Mouse (Mus musculus): ENCODE results near the gene Wls. TPM values are rescaled to one million over a fixed set of nuclear protein-coding genes. Genes with fewer than 3 reads are reported as not detected.
A peak's percentile ranks its signal among the peaks of the same experiment; 100 is the strongest.

The Wls gene
- total RNA-seq (2015; ENCODE audit: low replicate concordance) (5.4 and 6.5 TPM in 2 replicates), total RNA-seq (2017; ENCODE audit: low replicate concordance) (2.0 and 6.7 TPM in 2 replicates)

DNA sequence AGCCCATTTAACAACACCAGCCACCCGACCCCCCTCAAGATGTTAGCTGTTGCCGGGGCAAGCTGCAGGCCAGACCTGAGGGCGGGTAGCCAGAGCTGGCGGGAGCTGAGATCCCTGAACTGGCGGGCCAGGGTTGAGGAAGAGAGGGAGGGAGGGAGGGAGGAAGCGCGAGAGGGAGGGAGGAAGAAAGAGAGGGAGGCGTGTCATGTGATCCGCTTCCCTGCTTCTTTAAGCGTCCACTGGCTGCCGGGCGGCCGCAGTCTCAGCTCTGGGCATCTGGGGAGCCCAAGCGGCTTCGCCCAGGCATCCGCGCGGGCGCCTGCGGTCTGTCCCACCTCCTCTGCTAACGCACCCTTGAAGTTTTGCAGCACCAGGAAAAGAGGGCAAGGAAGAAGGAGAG is at the start of gene Wls:
Gene Wls (plus strand): TSS at position 192 of the 400 bp plus-strand sequence.
- ATAC-seq (replicated peaks; ENCODE audit: low FRiP score, poor library complexity, severe bottlenecking): 0 out of 2 replicates have a peak, but pooled peaks have one; percentile 21

DNA sequence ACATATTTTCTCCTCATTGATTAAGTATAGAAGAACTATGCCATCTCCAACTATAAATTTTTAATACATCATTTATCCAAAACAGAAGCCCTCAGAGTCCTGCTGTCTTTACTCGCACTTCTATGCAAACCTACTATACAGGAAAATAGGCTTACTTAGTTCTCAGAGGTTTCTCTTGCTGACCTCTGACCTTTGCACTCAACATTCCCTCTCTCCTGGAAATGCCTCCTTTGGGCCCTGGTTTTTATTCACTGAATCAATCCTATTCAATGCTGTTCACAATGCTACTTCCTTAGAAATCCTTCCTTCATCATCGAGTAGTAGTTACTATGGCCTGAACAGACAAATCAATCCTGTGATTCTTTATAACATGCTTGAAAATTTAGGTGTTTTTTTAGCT is 49.7 kb upstream of the Wls start:
- ATAC-seq (replicated peaks; ENCODE audit: low FRiP score, poor library complexity, severe bottlenecking): no peak

DNA sequence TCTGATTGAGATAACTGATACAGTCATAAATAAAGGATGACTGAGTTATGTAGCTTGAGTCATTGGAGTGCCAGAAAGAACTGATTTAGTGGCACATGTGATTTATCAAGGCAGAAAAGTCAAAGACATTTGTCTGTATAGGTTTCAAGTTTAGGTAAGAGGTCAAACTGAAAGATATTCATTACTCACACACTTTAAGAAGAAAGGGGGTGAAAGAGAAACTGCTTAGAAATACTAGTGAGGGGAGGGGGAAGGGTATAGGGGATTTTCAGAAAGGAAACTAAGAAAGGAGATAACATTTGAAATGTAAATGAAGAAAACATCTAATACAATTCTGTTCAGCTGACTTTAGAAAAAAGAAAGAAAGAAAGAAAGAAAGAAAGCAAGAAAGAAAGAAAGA is 7.9 kb upstream of the Wls start:
- ATAC-seq (replicated peaks; ENCODE audit: low FRiP score, poor library complexity, severe bottlenecking): no peak

DNA sequence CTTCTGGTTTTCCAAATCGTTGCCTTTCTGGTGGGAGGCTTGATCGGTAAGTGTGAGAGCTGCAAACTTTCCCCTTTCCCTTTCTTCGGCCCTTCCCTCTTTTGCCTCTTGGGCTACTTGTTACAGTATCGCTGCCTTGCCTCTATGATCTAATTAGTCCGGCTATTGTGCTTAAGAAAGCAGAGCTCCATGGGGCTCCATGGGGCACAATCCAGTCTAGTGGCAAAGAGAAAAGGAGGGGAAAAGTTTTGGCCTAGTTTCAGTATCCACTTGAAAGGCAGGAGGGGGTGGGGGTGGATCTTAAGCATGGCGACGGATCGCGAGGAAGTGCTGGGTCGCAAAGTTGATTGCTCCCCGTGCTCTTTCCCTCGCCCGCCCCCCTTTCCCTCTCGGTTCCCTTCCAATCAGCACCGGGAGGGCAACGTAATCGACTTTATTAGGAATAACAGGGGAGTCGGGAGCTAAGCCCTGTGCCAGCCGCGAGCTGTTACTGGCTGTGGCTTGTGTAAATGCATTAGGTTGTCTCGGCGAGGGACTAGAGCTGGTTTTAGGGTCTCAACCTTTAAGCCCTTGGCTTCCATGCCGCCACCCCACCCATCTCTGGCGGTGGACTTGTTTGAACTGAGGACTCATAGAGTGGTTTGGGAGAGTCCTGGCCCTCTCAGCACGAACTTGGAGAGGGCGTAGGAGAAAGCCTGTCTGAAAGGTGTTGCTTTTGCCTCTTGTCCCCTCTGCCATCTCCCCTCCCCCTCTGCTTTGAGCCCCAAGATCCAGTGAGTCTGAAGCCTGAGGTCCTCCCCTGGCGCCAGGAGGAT is 737 bp downstream of the Wls start:
- no peak; the same call in 1 of the 2 replicates for ATAC-seq (replicated peaks; ENCODE audit: low FRiP score, poor library complexity, severe bottlenecking)

DNA sequence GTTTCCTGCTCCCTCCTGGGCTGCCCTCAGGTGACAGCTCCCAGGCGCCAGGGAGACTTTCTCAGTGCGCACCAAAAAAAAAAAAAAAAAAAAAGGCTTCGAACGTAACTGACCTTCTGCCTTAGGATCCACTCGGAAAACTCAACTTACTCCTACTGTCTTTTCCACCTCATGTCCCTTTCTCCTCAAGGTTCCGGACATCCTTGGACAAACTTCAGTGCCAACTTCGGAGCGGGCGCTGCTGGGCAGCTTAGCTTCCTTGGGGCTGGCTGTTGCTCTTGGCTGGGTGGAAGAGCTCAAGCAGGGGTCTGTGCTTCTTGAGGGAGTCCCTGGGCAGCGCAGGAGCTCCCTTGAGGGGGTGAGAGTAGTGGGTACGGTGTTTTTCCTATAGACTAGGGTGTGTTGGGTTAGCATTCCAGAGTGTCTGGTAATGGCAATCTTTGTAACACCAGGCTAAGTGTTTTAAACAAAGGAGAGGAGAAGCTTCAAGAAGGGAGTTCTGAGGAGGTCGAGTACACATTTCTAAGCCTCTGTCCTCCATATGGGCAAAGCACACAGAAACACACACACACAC is 1.4 kb downstream of the Wls start:
- no peak for ATAC-seq (replicated peaks; ENCODE audit: low FRiP score, poor library complexity, severe bottlenecking)

DNA sequence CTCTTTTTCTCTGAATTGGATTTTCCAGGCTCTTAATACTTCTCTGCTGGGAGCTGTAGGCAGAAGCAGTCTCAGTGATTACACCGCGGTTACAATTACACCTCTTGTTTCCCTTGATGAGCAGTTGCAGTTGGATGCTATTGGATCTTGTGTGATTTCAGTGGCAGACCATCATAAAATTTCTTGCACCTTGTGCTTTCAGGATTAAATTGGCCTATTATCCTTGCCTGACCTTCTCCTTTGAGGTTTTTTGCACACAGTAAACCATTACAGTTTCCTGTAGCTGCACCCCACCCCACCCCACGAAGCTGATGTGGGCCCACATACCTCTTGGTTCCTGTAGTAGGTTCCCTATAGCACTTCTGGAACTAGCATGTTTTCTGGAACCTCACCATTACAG is 2.0 kb downstream of the Wls start:
- ATAC-seq (replicated peaks; ENCODE audit: low FRiP score, poor library complexity, severe bottlenecking): no peak

DNA sequence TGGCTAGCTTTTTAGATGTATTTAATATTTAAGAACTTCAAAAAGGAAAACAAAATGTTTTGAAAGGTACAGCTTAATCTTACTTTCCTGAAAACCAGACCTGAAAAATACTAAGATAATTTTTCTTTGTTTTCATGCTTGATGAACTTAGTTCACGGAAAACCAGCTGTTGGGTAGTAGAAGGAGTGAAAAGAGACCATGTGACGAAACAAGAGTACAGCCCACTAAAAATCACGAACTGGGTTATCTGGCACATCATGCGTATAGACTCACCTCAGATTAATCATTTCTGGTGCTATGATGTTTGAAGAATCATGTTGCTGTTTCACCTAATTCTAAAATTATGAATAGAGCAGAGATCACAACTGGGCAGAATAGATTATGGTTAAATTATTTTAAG is 3.7 kb downstream of the Wls start:
- no peak for ATAC-seq (replicated peaks; ENCODE audit: low FRiP score, poor library complexity, severe bottlenecking)

DNA sequence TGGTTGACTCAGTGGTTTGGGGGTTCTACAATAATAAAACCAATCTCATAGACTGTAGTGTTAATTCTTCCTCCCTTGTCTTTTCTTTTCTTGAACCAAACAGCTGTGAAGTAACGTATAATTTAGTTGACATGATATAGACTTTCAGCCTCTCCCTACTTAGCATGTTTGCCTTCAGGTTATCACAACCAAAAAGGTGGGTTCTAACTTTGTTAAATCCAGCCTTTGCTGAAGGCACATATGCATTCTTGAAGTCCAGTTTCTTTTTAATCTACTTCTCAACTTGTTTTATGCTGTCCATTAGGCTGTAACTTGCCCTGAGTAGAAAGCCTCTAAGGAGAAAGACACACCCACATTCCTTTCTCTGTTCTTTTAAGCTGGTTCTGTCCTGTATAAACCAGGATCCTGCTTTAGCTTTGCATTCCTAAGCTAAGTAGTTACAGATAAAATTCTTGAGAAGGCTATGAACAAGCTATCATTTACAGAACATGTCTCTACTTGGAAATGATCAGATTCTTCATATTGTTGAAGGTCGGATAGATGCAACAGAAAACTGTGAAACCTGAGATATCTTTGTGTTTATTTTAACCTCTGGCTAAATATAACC is 8.0 kb downstream of the Wls start:
- no peak for ATAC-seq (replicated peaks; ENCODE audit: low FRiP score, poor library complexity, severe bottlenecking)

DNA sequence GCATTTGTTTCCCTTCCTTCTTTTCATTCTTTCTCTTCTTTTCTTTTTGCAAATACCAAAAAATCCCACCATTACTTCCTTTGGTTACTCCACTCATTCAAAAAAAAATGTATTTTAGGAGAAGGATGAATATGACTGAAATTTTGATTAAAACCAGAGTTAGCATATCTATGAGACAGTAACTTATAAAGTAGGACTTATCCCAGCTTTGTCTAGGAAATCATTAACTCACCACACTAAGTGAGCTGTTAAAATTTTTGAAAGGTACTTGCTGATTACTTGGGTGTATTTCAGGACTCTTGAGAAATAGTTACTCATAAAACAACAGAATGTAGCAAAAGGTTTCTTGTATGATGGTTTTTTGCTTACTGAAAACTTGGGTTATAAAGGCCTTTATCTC is 8.7 kb downstream of the Wls start:
- no peak for ATAC-seq (replicated peaks; ENCODE audit: low FRiP score, poor library complexity, severe bottlenecking)

DNA sequence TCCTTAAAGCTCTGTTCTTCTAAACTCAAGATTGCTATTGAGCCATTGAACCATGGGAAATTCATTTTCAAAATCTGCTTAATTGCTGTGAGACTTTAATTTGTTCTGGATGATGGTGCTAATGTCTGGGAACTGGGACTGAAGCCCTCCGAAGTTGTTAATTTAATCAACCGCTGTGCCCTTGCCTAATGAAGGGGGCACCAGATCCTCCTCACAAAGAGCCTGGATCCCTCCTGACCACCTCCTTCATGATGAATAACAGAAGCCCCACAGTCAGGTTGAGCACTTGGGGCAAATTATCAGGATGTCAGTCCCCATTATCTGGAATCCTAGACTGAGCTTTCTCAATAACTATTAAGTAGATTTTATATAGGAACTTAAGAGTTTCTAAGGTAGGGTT is 12.0 kb downstream of the Wls start:
- no peak for ATAC-seq (replicated peaks; ENCODE audit: low FRiP score, poor library complexity, severe bottlenecking)

DNA sequence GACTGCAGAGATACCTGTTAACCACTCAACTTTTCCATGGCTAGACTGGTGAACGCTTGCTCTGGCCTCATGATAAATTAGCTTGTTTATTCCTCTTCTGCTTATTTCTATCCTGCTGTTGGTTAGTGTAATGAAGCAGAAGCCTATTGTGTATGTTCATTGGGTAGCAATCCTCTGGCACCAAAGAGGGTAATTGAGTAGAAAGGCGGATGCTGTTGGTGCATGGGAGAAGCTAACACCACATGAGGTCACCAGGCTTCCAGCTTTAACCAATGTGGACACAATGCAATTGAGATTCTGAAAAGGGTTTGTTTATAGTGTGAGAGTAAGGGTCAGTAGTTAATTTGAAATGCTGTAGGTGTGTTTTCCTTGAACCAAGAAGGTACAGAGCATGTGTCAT is 12.5 kb downstream of the Wls start:
- ATAC-seq (replicated peaks; ENCODE audit: low FRiP score, poor library complexity, severe bottlenecking): no peak

DNA sequence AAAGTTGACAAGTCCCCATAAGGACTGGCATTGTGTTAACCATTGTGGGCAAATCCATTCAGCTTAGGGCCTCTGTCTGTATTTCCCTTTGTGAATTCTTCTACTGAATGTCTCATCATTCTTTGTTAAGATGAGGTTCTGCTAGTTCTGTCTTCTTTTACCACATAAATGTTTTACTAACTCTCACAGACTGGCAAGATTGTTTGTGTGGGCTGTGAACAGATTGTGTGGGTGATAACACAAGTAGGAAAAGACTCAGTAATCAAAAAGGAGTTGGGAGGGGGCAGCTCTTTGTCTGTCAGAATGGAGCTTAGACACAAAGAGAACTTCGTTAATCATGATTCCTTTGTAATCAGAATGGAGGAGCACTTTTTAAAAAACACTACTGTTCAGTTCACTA is 17.6 kb downstream of the Wls start:
- no peak for ATAC-seq (replicated peaks; ENCODE audit: low FRiP score, poor library complexity, severe bottlenecking)

DNA sequence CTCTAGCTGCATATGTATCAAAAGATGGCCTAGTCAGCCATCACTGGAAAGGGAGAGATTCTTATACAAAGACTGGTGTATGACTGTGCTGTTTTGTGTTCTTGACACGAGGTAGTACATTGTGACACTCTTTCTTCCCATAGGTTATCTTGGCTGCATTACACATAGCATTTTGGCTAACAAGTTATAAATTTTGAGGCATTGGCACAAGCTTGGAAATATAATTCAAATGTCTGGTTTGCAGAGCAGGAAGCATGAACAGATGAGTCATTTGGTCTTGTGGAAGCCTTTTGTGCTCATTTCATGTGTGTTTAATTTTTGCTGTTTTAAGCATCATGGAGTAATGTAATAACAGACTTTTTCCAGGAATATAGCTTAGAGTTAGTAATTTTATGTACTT is 26.2 kb downstream of the Wls start:
- no peak for ATAC-seq (replicated peaks; ENCODE audit: low FRiP score, poor library complexity, severe bottlenecking)

DNA sequence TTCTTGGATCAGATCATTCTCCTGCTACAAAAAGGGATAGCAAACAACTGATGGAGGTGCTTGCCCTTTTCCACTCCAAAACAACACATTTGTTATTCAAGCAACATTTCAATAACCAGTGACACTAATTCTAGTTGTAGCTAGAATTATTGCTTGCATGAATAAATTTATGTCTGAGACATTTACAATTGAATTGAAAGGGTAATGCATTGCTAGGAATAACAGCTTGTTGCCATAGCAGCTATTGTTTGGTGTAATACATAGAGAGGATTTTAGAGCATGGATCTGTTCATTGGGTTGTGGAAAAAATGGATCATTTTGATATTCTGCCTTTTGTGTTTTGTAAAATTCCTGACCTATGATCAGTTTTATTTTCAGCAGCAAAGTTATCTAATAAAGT is 39.5 kb downstream of the Wls start:
- ATAC-seq (replicated peaks; ENCODE audit: low FRiP score, poor library complexity, severe bottlenecking): no peak

DNA sequence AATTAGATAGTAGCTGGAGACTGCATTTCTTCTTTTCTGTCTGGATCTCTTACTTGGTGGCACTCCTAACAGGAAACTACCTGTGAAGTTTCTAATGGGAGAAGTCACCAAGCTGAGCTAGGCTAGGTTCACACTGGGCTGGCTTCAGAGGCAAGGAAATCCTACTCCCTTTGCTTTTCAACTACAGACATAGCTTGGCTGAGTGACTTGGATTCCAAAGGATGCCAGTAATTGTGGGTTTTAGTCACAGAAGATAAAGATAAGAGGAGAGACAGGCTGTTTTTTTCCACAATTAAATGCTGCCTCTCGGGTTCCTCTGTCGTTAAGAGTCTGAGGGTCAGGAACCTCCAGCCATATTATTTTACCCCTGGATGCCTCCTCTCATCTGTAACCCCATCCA is 43.9 kb downstream of the Wls start:
- no peak for ATAC-seq (replicated peaks; ENCODE audit: low FRiP score, poor library complexity, severe bottlenecking)

DNA sequence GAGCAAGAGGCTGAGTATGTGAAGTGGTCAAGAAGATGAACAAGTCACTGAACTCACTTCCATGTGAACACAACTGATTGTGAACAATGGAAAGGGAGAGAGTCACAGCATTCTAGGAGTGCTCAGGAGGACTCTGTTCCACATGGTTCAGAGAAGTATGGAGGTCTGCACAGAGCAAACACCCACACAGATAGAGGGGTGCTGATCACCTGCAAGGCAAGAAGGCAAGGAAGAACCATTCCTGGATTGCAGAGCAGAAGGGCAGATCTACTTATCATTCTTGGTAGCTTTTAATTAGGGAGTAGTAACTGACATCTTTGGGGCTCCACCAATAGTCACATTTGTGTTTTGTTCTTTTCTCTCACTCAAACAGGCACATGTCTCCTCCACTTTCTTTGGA is 45.3 kb downstream of the Wls start:
- ATAC-seq (replicated peaks; ENCODE audit: low FRiP score, poor library complexity, severe bottlenecking): 0 out of 2 replicates have a peak, but pooled peaks have one; percentile 39

DNA sequence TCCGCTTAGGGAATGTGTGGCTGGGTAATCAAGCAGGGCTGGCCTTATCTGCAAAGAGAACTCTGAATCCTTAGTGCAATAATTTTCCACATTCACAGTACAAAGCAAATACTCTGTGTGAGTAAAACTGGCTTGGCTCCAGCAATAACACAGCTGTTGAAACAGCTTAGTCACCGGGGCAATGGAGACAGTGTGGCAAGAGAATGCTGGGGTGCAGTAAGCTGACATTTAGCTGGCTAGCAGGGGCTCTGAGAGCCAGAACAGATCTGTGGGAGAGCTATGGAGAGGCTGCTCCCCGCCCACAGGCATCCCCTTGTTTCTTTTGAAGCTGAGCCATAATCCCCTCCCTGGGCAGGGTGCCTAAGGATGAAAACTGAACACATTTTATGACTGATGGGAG is 45.8 kb downstream of the Wls start:
- no peak for ATAC-seq (replicated peaks; ENCODE audit: low FRiP score, poor library complexity, severe bottlenecking)

DNA sequence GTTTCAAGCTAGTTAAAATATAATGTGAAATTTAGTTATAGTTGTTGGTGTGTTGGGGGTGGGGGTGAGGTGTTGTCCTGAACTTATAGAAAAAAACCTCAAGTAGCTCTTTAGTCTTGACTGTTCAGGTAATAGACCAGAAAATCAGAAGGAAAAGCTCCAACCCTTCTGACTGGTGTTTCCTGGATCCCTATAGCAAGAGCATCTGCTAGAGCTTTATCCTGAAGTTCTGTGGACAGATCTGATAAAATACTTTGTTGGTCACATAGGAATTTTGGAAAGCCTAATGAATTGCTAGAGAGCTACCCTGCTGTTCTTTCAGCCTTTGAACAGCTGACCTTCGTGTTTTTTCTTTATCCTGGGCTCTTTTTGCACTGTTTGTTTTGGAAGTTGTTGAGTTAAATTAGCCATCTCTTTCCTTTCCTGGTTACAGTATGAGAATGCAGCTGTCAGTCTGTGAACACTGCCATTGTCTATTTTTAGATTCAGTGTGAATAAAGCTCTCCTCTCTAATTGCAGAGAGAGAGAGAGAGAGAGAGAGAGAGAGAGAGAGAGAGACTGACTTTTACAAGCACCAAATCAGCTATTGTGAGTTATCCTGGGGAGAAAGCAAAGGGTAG is 46.4 kb downstream of the Wls start:
- no peak for ATAC-seq (replicated peaks; ENCODE audit: low FRiP score, poor library complexity, severe bottlenecking)

DNA sequence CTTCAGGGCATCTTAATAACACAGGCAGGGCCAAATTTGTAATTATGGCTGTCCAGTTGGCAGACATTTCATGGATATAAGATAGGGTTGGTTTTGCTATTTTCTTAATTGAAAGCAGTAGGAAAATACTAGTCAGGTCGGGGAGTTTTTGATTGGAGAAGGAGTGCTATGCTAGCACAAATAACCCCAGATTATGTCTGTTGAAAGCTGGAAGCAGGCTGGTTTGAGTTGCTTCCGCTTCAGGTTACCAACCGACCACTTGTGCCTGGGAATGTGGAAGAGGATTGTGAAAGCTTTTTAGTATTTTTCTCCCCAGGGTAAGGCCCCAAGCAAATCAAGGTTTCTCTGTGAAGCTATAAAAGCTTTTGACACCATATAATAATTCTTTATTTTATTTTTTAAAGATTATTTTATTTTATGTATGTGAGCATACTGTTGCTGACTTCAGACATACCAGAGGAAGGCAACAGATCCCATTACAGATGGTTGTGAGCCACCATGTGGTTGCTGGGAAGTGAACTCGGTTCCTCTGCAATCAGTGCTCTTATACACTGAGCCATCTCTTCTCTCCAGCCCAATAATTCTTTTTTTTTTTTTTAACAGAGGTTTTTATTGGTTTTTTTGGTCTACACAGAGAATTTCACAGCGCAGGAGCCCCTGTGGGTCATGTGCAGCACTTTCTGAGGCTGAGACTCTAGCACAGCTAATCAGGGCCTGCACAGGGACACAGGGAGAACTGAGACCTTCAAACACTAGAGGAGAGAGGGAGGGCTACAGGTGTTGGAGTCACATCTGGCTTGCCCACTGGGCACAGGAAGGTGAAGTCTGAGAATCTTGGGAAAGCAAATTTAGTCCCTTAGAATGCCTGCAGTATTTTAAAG is 50.9 kb downstream of the Wls start:
- no peak for ATAC-seq (replicated peaks; ENCODE audit: low FRiP score, poor library complexity, severe bottlenecking)

Measured in erythroid progenitor cell, adult 5-6 weeks (primary cell).